Mouse (Mus musculus) small intestine, adult 2 months (tissue): Measurements from ENCODE around the gene Vmn2r63.

Source experiments
- CTCF ChIP-seq: fragments of 200-500 bp; IDR thresholded peaks from 2 replicates; pipeline ENCODE4 v1.5.1; 2012; ENCODE audit warnings: low read depth, mild to moderate bottlenecking, control low read depth, inconsistent platforms, low read length, moderate library complexity, mixed read lengths; ENCODE audit not compliant: insufficient replicate concordance, insufficient read length; ENCODE audit errors: extremely low read depth
- POLR2A ChIP-seq: fragments of 200-500 bp; IDR thresholded peaks from 2 replicates; pipeline ENCODE4 v1.6.1; 2012; ENCODE audit warnings: low read depth, mild to moderate bottlenecking, control low read depth, inconsistent platforms, low read length, moderate library complexity

GRCm38 (mm10) chr7:42878090-42878489 is 55.5 kb downstream of the Vmn2r63 start:
- no peak for TF ChIP-seq POLR2A
- TF ChIP-seq CTCF, result no peak
